Mouse (Mus musculus) A20 (cell line): ENCODE measurements at regions not wholly inside any gene's neighbourhood (a gene's known extent, or its start where the extent isn't known, plus 50 kb on each side); places are given as distances from the start of the nearest gene placed in this dataset.
A peak's percentile ranks its signal among the peaks of the same experiment; 100 is the strongest.

Source experiments
- DNase-seq: peaks from one replicate; pipeline ENCODE4 v3.0.0-alpha.2; 2011; ENCODE audit warnings: low read depth, low spot score

DNA sequence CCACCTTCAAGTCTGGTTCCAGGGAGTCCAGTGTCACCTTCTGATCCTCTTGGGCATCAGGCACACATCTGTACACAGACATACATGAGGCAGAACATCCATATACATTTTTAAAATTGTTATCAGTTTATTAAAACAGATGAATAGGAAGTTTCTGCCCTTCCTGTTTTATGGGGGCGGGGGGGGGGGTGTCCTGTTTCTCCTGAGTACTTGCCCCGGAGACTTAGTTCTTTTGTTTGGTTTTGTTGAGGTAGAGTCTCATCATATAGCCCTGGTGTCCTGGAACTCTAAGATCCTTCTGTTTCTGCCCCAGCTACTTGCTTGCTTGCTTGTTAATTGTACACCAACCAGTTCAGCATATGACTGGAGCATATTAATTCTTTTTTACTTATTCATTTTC lies 85.0 kb upstream of the Xpo1 start:
- DNase-seq, result no peak

GRCm38 (mm10) chr11:23171760-23172159 lies 84.1 kb upstream of the Xpo1 start:
- no peak for DNase-seq

DNA sequence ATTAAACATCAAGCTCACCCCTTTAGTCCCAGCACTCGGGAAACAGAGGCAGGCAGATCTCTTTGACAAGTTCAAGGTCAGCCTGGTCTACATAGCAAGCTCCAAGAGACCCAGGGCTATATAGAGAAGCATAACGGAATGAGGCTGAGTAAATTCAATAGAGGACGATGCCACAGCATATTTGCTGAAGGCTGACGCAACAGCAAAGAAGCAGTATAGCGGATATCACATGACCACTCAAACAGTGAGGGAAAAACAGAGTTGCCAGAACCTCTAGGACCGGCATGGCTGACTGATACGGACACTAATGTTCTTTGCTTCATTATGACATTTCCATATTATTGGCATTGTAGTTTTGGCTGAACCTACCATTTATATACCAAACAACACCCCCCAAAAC lies 74.2 kb upstream of the Xpo1 start:
- no peak for DNase-seq

GRCm38 (mm10) chr11:23185211-23185610 lies 70.6 kb upstream of the Xpo1 start:
- peak; percentile 17 for DNase-seq

GRCm38 (mm10) chr11:23201701-23202449 lies 54.0 kb upstream of the Xpo1 start:
- DNase-seq, result no peak

- no peak for DNase-seq
These were observed 52.3 kb upstream of the Xpo1 start for GRCm38 (mm10) chr11:23203566-23203965.

DNA sequence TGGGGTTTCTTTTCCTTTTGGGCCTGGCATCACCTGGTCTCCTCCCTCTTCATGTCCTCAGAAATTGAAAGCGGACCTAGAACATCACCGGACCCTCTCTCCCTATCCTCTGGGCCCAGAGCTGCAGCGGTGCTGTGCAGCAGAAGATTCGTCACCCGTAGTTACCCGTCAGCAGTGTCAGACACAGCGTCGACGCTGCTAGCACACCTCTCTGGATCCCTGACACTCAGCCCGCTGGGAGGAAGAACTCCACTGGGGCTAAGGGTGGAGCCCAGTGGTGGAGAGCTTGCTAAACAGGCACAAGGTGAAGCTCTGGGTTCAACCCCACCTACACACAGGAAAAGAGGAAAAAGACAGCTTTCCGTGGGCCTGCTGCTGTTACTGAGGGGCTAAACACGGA lies 51.8 kb upstream of the Xpo1 start:
- DNase-seq, result no peak
